Mouse (Mus musculus) forebrain, embryonic 10.5 days (tissue): ENCODE measurements around the gene Gpr142. TPM values are rescaled to one million over a fixed set of nuclear protein-coding genes. Genes with fewer than 3 reads are reported as not detected.

Experiments used
- DNase-seq: peaks from one replicate; pipeline ENCODE4 v3.0.0-alpha.2; 2017; ENCODE audit warnings: low spot score; ENCODE audit errors: extremely low spot score
- H3K27ac ChIP-seq: fragments of 300-500 bp; sonication (generic); 2 replicates; pipeline ENCODE4 v1.5.1; 2016; ENCODE audit warnings: mild to moderate bottlenecking
- H3K27me3 ChIP-seq: fragments of 300-500 bp; sonication (generic); 2 replicates; pipeline ENCODE4 v1.6.1; 2016; ENCODE audit warnings: mild to moderate bottlenecking; ENCODE audit not compliant: poor library complexity, severe bottlenecking
- H3K36me3 ChIP-seq: fragments of 300-500 bp; sonication (generic); replicated peaks from 2 replicates; pipeline ENCODE4 v1.6.1; 2016; ENCODE audit warnings: mild to moderate bottlenecking, moderate library complexity
- H3K4me1 ChIP-seq: fragments of 300-500 bp; sonication (generic); 2 replicates; pipeline ENCODE4 v1.6.1; 2016
- H3K4me3 ChIP-seq: fragments of 300-500 bp; sonication (generic); 2 replicates; pipeline ENCODE4 v1.5.1; 2016; ENCODE audit warnings: mild to moderate bottlenecking, moderate library complexity
- H3K9me3 ChIP-seq: fragments of 300-500 bp; sonication (generic); 2 replicates; pipeline ENCODE4 v1.6.1; 2016; ENCODE audit warnings: mild to moderate bottlenecking, moderate library complexity
- WGBS: fragments of 180-500 bp; shearing (Covaris S2); methylation state at CpG from one replicate; pipeline ENCODE4 v1.1.7; 2016; 5-methylcytosine and 5-hydroxymethylcytosine counted together
- polyA plus RNA-seq: library from polyadenylated mRNA; unstranded; fragments of >200 nt; fragmentation: Nextera tagmentation; extraction: Ambion mirVana; gene quantifications from 2 replicates; pipeline ENCODE4 v1.2.1, GENCODE M21; 2016

The Gpr142 gene
- 0.21 TPM in 1 of 2 replicates, not detected in the other for polyA plus RNA-seq

DNA sequence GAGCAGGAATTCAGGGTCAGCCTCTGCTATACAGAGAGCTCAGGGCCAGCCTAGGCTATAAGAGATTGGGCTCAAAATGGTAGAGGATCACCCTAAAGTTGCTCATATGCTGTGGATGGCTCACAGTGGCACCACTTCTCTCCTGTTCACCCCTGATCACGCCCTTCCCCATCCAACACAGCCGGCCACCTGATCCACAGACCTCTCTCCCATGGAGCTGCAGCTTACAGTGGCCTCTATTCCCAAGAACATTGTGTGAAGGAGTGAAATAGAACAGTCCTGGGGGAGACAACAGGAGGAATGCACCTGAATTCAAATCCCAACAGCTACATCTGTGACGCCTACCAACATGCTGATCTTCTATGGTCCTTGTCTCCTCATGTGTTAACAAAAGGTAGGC lies at the start of gene Gpr142:
Gene Gpr142 (plus strand): TSS at position 301 of the 400 bp plus-strand sequence.
- Histone ChIP-seq H3K36me3 (no peaks in the 10 kb centered on the region), H3K27me3 (peaks cover 21% of the 10 kb centered on the region), H3K27ac (peak within 1 kb of the TSS; percentile 95), H3K9me3 (no peaks in the 10 kb centered on the region), H3K4me3 (no peak within 1 kb of the TSS), H3K4me1 (peaks cover 59% of the 10 kb centered on the region)
- WGBS, result 94% methylated on average over 3 of the region's 3 CpGs
- no peak for DNase-seq

DNA sequence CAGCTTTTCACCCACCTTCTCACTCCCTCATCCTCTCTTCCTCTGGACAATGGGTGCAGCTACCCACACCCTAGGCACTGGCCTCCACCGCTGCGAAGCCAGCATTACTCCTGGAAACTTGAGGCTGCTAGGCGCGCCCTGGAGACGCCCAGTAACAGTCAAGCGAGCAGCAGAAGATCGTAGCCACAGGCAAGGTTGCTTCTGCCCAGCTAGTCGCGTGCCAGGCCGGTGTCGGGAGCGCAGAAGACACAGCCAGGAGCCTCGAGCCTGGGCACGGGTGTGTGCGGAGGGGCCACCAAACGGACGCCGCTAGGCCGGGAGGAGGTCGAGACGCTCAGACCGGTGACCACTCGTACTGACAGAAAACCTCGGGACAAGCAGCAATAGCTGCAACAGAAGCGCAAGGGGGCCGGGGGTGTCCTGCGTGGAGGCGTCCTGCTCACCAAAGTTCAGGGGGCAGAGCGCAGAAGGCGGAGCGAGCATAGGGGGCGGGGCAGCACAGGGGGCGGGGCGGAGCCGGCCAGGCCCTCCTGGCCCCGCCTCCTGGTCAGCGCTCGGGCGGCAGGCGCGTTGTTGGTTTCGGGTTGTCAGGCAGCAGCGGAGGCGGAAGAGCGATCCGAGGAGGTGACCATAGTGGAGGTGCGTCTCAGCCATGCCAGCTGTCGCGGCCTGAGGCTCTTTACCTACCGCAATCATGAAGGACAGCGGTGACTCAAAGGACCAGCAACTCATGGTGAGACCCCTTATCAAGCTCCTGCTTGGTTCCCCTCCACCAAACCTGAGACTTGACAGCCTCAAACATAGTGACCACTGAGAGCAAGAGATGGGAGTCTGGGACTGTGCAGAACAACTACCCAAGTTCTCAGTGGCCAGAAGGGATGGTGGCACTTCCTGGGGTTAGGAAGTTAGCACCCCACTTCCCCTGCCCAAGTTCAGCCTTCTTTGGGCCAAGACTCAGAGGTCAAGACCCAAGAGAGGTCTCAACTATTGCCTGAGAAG lies 33.6 kb upstream of the Gpr142 start, which contains the start of gene Kif19a:
Gene Kif19a (plus strand): TSS at position 569 of the 999 bp plus-strand sequence.
- Histone ChIP-seq H3K4me3 (peak within 1 kb of the TSS; percentile 61), H3K4me1 (peaks cover 19% of the 10 kb centered on the region), H3K27me3 (peaks cover 78% of the 10 kb centered on the region), H3K9me3 (no peaks in the 10 kb centered on the region), H3K27ac (peak within 1 kb of the TSS; percentile 40), H3K36me3 (no peaks in the 10 kb centered on the region)
- DNase-seq, result peak; percentile 72
- 3% methylated on average over 51 of the region's 51 CpGs for WGBS

GRCm38 (mm10) chr11:114769911-114770310 lies 28.8 kb upstream of the Gpr142 start:
- 36% methylated on average over 6 of the region's 6 CpGs for WGBS
- no peak for DNase-seq
- Histone ChIP-seq H3K9me3 (no peaks in the 10 kb centered on the region), H3K36me3 (no peaks in the 10 kb centered on the region), H3K4me1 (peaks cover 27% of the 10 kb centered on the region), H3K27ac (peak overlapping the region; percentile 63), H3K4me3 (no peak overlapping the region), H3K27me3 (peaks cover 48% of the 10 kb centered on the region)

GRCm38 (mm10) chr11:114771896-114772295 lies 26.8 kb upstream of the Gpr142 start:
- Histone ChIP-seq H3K4me1 (peaks cover 26% of the 10 kb centered on the region), H3K27ac (no peak overlapping the region), H3K27me3 (peaks cover 32% of the 10 kb centered on the region), H3K9me3 (no peaks in the 10 kb centered on the region), H3K4me3 (no peak overlapping the region), H3K36me3 (no peaks in the 10 kb centered on the region)
- 70% methylated on average over 2 of the region's 2 CpGs for whole genome bisulfite sequencing
- DNase-seq, result no peak

GRCm38 (mm10) chr11:114780076-114780475 lies 18.6 kb upstream of the Gpr142 start:
- no peak overlapping the region for H3K4me3 ChIP-seq
- DNase-seq, result no peak
- peak overlapping the region; percentile 54 for H3K27ac ChIP-seq
- WGBS, result 48% methylated on average over 9 of the region's 9 CpGs
- no peaks in the 10 kb centered on the region for H3K36me3 ChIP-seq
- H3K9me3 ChIP-seq, result no peaks in the 10 kb centered on the region
- peaks cover 59% of the 10 kb centered on the region for H3K27me3 ChIP-seq
- peaks cover 32% of the 10 kb centered on the region for H3K4me1 ChIP-seq

DNA sequence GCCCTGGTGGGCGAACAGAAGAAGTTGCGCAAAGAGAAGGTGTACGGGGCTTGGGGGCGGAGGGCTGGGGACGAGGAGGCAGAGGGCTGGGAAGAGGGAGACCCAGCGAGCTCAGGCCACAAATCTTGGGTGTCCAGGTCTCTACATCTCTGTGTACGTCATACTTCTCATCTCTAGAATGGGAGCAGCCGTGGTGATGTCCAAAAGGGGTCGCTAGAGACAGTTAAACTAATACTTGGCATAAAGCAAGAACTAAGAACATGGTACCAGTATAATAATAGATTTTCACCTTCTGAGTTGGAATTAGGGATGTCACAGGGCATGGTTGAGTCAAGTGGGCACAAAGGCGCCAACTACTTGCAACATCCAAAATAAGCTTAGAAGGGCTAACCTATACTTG lies 12.8 kb upstream of the Gpr142 start:
- WGBS, result 52% methylated on average over 10 of the region's 10 CpGs
- Histone ChIP-seq H3K4me1 (peaks cover 38% of the 10 kb centered on the region), H3K9me3 (no peaks in the 10 kb centered on the region), H3K27ac (peak overlapping the region; percentile 67), H3K27me3 (peaks cover 91% of the 10 kb centered on the region), H3K4me3 (peak overlapping the region; percentile 49), H3K36me3 (no peaks in the 10 kb centered on the region)
- no peak for DNase-seq

DNA sequence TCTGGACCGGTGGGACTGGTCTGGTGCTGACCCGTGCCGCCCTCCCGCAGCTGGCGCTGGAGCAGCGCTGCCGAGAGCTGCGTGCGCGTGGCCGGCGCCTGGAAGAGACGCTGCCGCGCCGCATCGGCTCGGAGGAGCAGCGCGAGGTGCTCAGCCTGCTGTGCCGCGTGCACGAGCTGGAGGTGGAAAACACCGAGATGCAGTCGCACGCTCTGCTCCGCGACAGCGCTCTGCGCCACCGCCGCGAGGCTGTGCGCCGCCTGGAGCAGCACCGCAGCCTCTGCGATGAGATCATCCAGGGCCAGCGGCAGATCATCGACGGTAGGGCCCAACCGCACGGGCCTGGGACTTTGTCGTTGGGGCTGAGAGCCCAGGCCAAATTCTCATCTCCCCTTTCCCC lies 12.4 kb upstream of the Gpr142 start:
- H3K4me3 ChIP-seq, result peak overlapping the region; percentile 49
- no peaks in the 10 kb centered on the region for H3K9me3 ChIP-seq
- DNase-seq, result no peak
- H3K27me3 ChIP-seq, result peaks cover 91% of the 10 kb centered on the region
- H3K36me3 ChIP-seq, result no peaks in the 10 kb centered on the region
- peak overlapping the region; percentile 67 for H3K27ac ChIP-seq
- H3K4me1 ChIP-seq, result peaks cover 38% of the 10 kb centered on the region
- 1% methylated on average over 43 of the region's 43 CpGs for WGBS

DNA sequence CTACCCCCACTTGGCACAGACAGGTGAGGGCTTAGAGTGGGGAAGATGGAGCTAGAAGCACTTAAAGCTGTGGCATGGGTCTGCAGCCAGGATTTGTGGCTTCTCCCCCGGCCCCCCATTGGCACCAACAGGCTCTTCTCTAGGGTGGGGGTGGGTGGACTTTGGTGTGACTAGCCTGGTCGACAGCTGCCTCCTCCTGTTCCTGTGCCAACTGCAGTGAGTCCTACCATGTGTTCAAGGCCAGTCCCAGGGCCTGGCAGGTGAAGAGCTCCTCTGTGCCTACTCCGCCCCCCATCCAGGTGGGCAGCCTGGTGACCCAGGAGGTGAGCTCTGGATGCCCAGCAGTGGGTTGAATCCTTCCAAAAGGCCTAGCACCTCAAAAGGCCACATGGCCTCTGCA lies 11.1 kb upstream of the Gpr142 start:
- H3K4me1 ChIP-seq, result peaks cover 51% of the 10 kb centered on the region
- H3K9me3 ChIP-seq, result no peaks in the 10 kb centered on the region
- peaks cover 98% of the 10 kb centered on the region for H3K27me3 ChIP-seq
- DNase-seq, result no peak
- no peak overlapping the region for H3K4me3 ChIP-seq
- 77% methylated on average over 3 of the region's 3 CpGs for WGBS
- H3K36me3 ChIP-seq, result no peaks in the 10 kb centered on the region
- no peak overlapping the region for H3K27ac ChIP-seq

- H3K4me3 ChIP-seq, result peak overlapping the region; percentile 38
- WGBS, result 12% methylated on average over 30 of the region's 30 CpGs
- peaks cover 100% of the 10 kb centered on the region for H3K27me3 ChIP-seq
- H3K4me1 ChIP-seq, result peaks cover 67% of the 10 kb centered on the region
- no peaks in the 10 kb centered on the region for H3K9me3 ChIP-seq
- H3K36me3 ChIP-seq, result no peaks in the 10 kb centered on the region
- peak; percentile 88 for DNase-seq
- no peak overlapping the region for H3K27ac ChIP-seq
Measured at GRCm38 (mm10) chr11:114789061-114789714, 9.5 kb upstream of the Gpr142 start.

GRCm38 (mm10) chr11:114789716-114790115 lies 9.0 kb upstream of the Gpr142 start:
- H3K4me3 ChIP-seq, result no peak overlapping the region; the same call in 1 of the 2 replicates

DNA sequence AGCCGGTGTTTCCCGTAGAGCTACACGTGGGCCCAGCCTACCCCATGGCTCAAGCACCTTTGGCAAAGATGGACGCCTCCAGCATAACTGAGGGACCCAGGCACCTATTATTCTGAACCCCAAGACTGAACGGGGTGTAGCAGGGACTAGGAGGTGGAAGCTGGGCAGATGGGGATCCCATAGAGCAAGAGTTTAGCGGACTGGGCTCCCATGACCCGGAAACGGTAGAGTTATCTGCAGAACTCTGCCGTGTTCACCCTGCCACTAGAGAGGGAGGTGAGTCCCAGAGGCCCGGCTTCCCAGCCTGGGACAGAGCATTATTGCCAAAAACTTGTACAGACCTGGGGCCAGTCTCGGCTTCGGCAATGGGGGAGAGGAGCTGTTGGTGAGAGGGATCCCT lies 8.6 kb upstream of the Gpr142 start:
- H3K27me3 ChIP-seq, result peaks cover 94% of the 10 kb centered on the region
- no peaks in the 10 kb centered on the region for H3K36me3 ChIP-seq
- no peaks in the 10 kb centered on the region for H3K9me3 ChIP-seq
- 69% methylated on average over 12 of the region's 12 CpGs for WGBS
- no peak overlapping the region for H3K4me3 ChIP-seq
- peaks cover 77% of the 10 kb centered on the region for H3K4me1 ChIP-seq
- H3K27ac ChIP-seq, result no peak overlapping the region
- DNase-seq, result no peak

More at GRCm38 (mm10) chr11:114789716-114790115, 9.0 kb upstream of the Gpr142 start:
- no peaks in the 10 kb centered on the region for H3K36me3 ChIP-seq
- 63% methylated on average over 9 of the region's 9 CpGs for WGBS
- peaks cover 99% of the 10 kb centered on the region for H3K27me3 ChIP-seq
- no peaks in the 10 kb centered on the region for H3K9me3 ChIP-seq
- no peak overlapping the region for H3K27ac ChIP-seq
- DNase-seq, result no peak
- peaks cover 72% of the 10 kb centered on the region for H3K4me1 ChIP-seq

DNA sequence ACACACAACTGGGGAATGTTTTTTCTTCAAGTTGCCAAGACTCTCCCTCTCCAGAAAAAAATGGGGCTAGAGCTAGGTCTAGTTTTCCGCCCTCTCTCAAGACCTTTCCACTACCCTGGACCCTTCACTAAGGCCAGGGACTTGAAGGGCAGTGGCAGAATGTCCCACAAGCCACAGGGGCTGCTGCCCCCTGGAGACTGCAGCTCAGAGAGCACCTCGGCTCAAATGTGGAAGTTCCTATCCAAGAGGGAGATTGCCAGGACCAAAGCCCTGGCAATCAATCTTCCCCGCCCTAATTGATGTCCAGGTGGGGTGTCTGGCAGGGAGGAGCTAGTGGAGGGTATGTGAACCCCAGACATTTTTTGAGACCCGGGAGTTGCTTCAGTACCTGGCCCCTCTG lies 7.9 kb upstream of the Gpr142 start:
- Histone ChIP-seq H3K27ac (no peak overlapping the region), H3K4me1 (peaks cover 83% of the 10 kb centered on the region), H3K36me3 (no peaks in the 10 kb centered on the region), H3K27me3 (peaks cover 88% of the 10 kb centered on the region), H3K4me3 (no peak overlapping the region), H3K9me3 (no peaks in the 10 kb centered on the region)
- WGBS, result 45% methylated on average over 4 of the region's 4 CpGs
- DNase-seq, result no peak
